Mouse (Mus musculus) intestine, embryonic 14.5 days (tissue): ENCODE data around the gene Gsdma. TPM values are rescaled to one million over a fixed set of nuclear protein-coding genes. Genes with fewer than 3 reads are reported as not detected.
"Not testable (repeated sequence)": the region's sequence is repeated elsewhere in the genome, so short reads cannot be mapped to it uniquely, and the experiment has no call there.

Source experiments
- ATAC-seq: fragments of 200-750 bp; cut with Nextera tagmentation; replicated peaks from 2 replicates; pipeline ENCODE4 v1.8.0; 2017; ENCODE audit warnings: low read depth, moderate number of reproducible peaks, moderate TSS enrichment, moderate library complexity; ENCODE audit not compliant: low FRiP score, low TSS enrichment
- DNase-seq: peaks from one replicate; pipeline ENCODE4 v3.0.0-alpha.2; 2018; ENCODE audit warnings: low spot score
- H3K27ac ChIP-seq: fragments of 300-500 bp; sonication (generic); 2 replicates; pipeline ENCODE4 v1.5.1; 2014; ENCODE audit warnings: low read depth, mild to moderate bottlenecking, control low read depth
- H3K27me3 ChIP-seq: fragments of 300-500 bp; sonication (generic); replicated peaks from 2 replicates; pipeline ENCODE4 v1.6.1; 2014; ENCODE audit warnings: low read length, control low read depth; ENCODE audit not compliant: control insufficient read depth, insufficient read depth
- H3K36me3 ChIP-seq: fragments of 300-500 bp; sonication (generic); 2 replicates; pipeline ENCODE4 v1.6.1; 2014; ENCODE audit warnings: low read length, control low read depth; ENCODE audit not compliant: control insufficient read depth, insufficient read depth
- H3K4me1 ChIP-seq: fragments of 300-500 bp; sonication (generic); replicated peaks from 2 replicates; pipeline ENCODE4 v1.6.1; 2014; ENCODE audit warnings: low read length, control low read depth, mixed read lengths; ENCODE audit not compliant: control insufficient read depth, insufficient read depth
- H3K4me2 ChIP-seq: fragments of 300-500 bp; sonication (generic); 2 replicates; pipeline ENCODE4 v1.6.1; 2014; ENCODE audit warnings: low read length
- H3K4me3 ChIP-seq: fragments of 300-500 bp; sonication (generic); 2 replicates; pipeline ENCODE4 v1.5.1; 2014; ENCODE audit warnings: low read depth, low read length, control low read depth, mixed read lengths
- H3K9ac ChIP-seq: fragments of 300-500 bp; sonication (generic); 2 replicates; pipeline ENCODE4 v1.6.1; 2014; ENCODE audit warnings: mild to moderate bottlenecking, low read length
- H3K9me3 ChIP-seq: fragments of 300-500 bp; sonication (generic); 2 replicates; pipeline ENCODE4 v1.6.1; 2016; ENCODE audit warnings: low read length, control low read depth; ENCODE audit not compliant: control insufficient read depth
- WGBS: fragments of 180-500 bp; shearing (Covaris S2); extraction: QIAGEN DNeasy Blood & Tissue Kit; methylation state at CpG from one replicate; pipeline ENCODE4 v1.1.7; 2014; 5-methylcytosine and 5-hydroxymethylcytosine counted together
- polyA plus RNA-seq: library from polyadenylated mRNA; unstranded; fragments of >200 nt; fragmentation: Nextera tagmentation; extraction: Ambion mirVana; gene quantifications from 2 replicates; pipeline ENCODE4 v1.2.1, GENCODE M21; 2014

The Gsdma gene
- polyA plus RNA-seq, 1 experiment from 2014 or later = not detected

GRCm38 (mm10) chr11:98637501-98637900 is 26.6 kb upstream of the Gsdma start:
- ATAC-seq (no peak), DNase-seq (no peak)
- 76% methylated on average over 1 of the region's 1 CpGs for WGBS
- no peaks in the 10 kb centered on the region for H3K9me3 ChIP-seq
- H3K27me3 ChIP-seq = no peaks in the 10 kb centered on the region
- no peak overlapping the region for H3K27ac ChIP-seq
- no peaks in the 10 kb centered on the region for H3K36me3 ChIP-seq
- no peak overlapping the region for H3K9ac ChIP-seq
- no peak overlapping the region for H3K4me3 ChIP-seq
- H3K4me2 ChIP-seq = no peak overlapping the region
- H3K4me1 ChIP-seq = no peaks in the 10 kb centered on the region

DNA sequence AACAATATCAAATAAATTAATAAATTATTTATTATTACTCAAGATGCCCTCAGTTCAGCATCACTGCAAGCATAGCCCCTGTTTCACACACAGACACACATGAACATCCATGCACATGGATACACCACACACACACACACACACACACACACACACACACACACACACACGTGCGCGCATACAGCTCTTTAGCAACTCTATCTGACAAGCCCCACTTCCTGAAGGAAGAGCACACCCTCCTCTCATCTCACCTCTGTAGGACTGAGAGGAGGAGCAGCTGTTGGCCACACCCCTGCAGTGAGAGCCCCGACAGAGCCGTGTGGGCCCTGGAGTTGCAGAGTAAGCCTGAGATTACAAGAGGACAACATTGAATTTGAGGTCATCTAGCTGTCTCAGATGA is 24.1 kb upstream of the Gsdma start:
- no peaks in the 10 kb centered on the region for H3K36me3 ChIP-seq
- H3K4me2 ChIP-seq = no peak overlapping the region
- H3K4me1 ChIP-seq = no peaks in the 10 kb centered on the region
- H3K27ac ChIP-seq = no peak overlapping the region
- H3K4me3 ChIP-seq = no peak overlapping the region
- 54% methylated on average over 5 of the region's 5 CpGs for WGBS
- no peak for DNase-seq
- no peak overlapping the region for H3K9ac ChIP-seq
- ATAC-seq = no peak
- H3K9me3 ChIP-seq = no peaks in the 10 kb centered on the region
- no peaks in the 10 kb centered on the region for H3K27me3 ChIP-seq

- Histone ChIP-seq H3K27ac (no peak overlapping the region), H3K27me3 (no peaks in the 10 kb centered on the region), H3K9ac (no peak overlapping the region), H3K4me3 (no peak overlapping the region), H3K4me1 (no peaks in the 10 kb centered on the region), H3K36me3 (no peaks in the 10 kb centered on the region), H3K4me2 (no peak overlapping the region), H3K9me3 (no peaks in the 10 kb centered on the region)
- WGBS = 70% methylated on average over 3 of the region's 3 CpGs
- no peak for ATAC-seq
- DNase-seq = no peak
Measured at GRCm38 (mm10) chr11:98644757-98645156, 19.4 kb upstream of the Gsdma start.

- ATAC-seq = no peak
- H3K27me3 ChIP-seq = no peaks in the 10 kb centered on the region
Measured at GRCm38 (mm10) chr11:98645946-98646345, 18.2 kb upstream of the Gsdma start.

GRCm38 (mm10) chr11:98646459-98646858 is 17.7 kb upstream of the Gsdma start, which contains the start of gene Gsdma2:
Gene Gsdma2 (plus strand): TSS chr11:98646759.
- Histone ChIP-seq H3K27ac (no peak within 1 kb of the TSS), H3K9ac (no peak within 1 kb of the TSS), H3K4me2 (no peak within 1 kb of the TSS), H3K36me3 (no peaks in the 10 kb centered on the region), H3K4me3 (no peak within 1 kb of the TSS), H3K4me1 (no peaks in the 10 kb centered on the region), H3K9me3 (no peaks in the 10 kb centered on the region), H3K27me3 (no peaks in the 10 kb centered on the region)
- DNase-seq = no peak
- no peak for ATAC-seq
- WGBS = 34% methylated on average over 2 of the region's 2 CpGs

More at GRCm38 (mm10) chr11:98645946-98646345, 18.2 kb upstream of the Gsdma start:
- Histone ChIP-seq H3K4me2 (no peak overlapping the region), H3K9me3 (no peaks in the 10 kb centered on the region), H3K4me1 (no peaks in the 10 kb centered on the region), H3K4me3 (no peak overlapping the region), H3K9ac (no peak overlapping the region), H3K27ac (no peak overlapping the region), H3K36me3 (no peaks in the 10 kb centered on the region)
- 64% methylated on average over 2 of the region's 2 CpGs for WGBS
- no peak for DNase-seq

DNA sequence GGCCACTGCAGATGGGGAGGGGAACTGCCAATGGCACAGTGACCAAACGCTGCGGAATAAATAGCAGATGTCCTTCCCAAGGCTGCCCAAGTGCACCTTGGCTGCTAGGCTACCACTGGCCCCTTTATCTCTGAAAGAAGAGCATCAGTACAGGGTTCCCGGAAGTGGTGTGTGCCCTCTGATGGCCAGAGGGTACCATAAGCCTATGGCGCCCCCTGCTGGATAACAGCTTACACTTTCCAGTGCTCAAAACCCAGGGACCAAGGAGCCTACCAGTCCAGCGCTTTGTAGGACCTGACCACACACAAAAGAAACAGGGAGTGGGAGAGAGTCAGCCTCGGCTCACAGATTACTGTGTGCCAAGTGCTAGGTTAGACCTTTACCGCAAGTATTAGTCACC is 9.1 kb upstream of the Gsdma start:
- 13% methylated on average over 7 of the region's 7 CpGs for WGBS
- H3K27me3 ChIP-seq, H3K9ac ChIP-seq, H3K36me3 ChIP-seq, H3K4me1 ChIP-seq, H3K9me3 ChIP-seq, H3K4me2 ChIP-seq, H3K4me3 ChIP-seq, H3K27ac ChIP-seq: not testable (repeated sequence)
- ATAC-seq = peak; percentile 47; the same call in 1 of the 2 replicates
- DNase-seq = peak; percentile 70

DNA sequence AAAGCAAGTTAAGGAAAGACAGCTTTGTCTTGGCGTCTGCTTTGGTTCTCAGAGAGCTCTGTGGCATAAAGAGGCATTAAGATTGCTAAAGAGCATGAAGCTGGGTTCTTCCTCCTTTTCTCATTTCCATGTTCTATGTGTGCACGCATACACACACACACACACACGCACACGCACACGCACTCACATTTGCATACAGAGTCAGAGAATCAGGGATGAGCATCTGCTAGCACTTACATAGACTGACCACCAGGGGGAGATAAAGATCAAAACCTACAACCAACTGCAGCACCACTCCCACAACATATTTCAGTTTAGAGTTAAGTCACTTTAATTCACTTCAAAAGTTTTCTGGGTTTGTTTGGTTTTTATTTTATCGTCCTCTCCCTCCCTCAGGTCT is 3.6 kb upstream of the Gsdma start:
- Histone ChIP-seq H3K9me3 (no peaks in the 10 kb centered on the region), H3K27ac (no peak overlapping the region), H3K36me3 (no peaks in the 10 kb centered on the region), H3K4me2 (no peak overlapping the region), H3K9ac (no peak overlapping the region), H3K4me3 (no peak overlapping the region), H3K27me3 (no peaks in the 10 kb centered on the region), H3K4me1 (0 out of 2 replicates have a peak, but pooled peaks cover 3% of the 10 kb centered on the region)
- DNase-seq (peak; percentile 68), ATAC-seq (no peak)
- WGBS = 11% methylated on average over 6 of the region's 6 CpGs

DNA sequence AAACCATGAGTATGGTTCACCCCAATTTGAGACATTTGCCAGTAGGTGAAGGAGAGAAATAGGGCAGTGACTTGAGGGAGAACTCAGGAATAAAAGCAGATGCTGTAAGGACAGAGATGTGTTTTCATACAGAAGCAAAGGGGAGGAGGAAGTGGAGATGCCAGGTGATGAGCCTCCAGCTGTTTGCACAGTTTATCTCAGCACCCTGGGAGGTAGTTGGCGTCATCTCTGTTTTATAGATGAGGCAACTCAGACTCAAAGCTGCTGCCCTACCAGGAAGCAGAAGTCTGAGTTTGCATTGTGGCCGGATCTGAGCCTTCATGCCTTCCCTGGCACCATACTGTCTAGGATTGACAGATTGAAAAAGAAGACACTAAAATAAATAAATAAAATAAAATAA is 4.8 kb downstream of the Gsdma start:
- Histone ChIP-seq H3K4me1 (0 out of 2 replicates have a peak, but pooled peaks cover 3% of the 10 kb centered on the region), H3K36me3 (no peaks in the 10 kb centered on the region), H3K4me2 (no peak overlapping the region), H3K4me3 (no peak overlapping the region), H3K9me3 (no peaks in the 10 kb centered on the region), H3K9ac (no peak overlapping the region), H3K27me3 (peaks cover 13% of the 10 kb centered on the region), H3K27ac (no peak overlapping the region)
- ATAC-seq (no peak), DNase-seq (no peak)
- 38% methylated on average over 2 of the region's 2 CpGs for WGBS

- no peak for ATAC-seq
- Histone ChIP-seq H3K36me3 (no peaks in the 10 kb centered on the region), H3K4me3 (no peak overlapping the region), H3K9ac (no peak overlapping the region), H3K9me3 (no peaks in the 10 kb centered on the region), H3K27ac (no peak overlapping the region), H3K4me2 (no peak overlapping the region), H3K4me1 (no peaks in the 10 kb centered on the region), H3K27me3 (peaks cover 13% of the 10 kb centered on the region)
- no peak for DNase-seq
- 61% methylated on average over 3 of the region's 3 CpGs for WGBS
Measured at GRCm38 (mm10) chr11:98671284-98671815, 7.2 kb downstream of the Gsdma start.
